Mouse (Mus musculus): Measurements from ENCODE around the gene Clic4.
A peak's percentile ranks its signal among the peaks of the same experiment; 100 is the strongest.

Clic4 gene

DNA sequence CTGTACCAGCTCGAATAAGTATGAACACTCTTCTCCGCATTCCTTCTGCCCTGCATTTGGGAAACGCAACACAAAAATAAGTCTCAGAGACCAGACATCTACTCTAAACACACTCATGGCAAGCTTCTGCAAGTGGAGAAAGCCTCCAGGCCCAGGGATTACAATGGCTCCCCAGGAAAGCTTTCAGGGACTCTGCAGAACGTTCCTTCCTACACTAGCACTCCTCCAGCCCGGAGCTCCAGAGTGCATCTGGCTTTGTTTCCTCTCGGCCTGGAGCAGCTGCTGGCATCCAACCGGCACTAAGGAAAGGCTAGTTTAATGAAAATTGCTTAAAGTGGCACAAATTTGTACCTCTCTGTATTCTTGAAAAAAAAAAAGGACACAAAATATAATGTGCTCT is 14.1 kb downstream of the Clic4 start:
- DNase-seq (ENCODE audit: low read depth, low spot score), result no peak

- DNase-seq (ENCODE audit: low read depth, low spot score), result no peak
These were observed 14.6 kb downstream of the Clic4 start for GRCm38 (mm10) chr4:135257881-135258476.

DNA sequence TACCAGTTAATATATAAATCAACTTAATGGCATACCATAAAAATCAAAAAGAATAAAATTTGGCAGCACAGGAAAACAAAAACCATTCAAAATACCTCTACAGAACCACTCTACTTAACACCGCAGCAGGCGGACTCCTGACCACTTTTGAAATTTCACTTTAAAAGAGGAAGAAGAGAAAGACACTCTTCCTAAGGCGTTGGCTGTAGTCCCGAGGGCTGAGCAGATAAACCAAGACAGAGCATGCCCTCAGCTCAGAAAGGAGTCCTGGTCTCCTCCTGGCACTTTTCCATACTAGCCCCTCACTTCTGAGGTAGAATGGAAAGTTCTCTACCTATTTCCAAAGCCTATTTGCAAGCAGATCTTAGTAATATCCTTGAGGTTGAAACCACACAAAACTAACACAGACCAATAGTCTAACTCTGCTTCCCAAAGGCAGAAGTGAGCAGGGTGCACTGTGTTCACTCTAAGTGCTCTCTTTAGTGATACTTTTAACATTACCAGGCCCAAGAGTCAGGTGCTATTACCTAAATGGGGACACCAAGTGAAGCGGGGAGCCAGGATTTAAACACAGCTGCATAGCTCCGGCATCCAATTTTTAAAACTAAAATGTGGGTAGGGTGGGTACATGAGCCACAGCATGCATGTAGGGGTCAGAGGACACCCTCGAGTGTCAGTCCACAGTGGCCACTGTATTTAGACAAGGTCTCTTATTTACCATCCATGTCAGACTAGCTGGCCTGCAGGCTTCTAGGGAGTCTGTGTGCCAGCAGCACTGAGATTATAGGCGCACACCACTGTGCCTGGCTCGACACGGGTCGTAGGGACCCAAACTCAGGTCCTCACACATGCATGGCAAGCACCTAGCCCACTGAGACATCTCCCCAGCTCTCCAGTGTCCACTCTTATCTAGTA is 15.8 kb downstream of the Clic4 start:
- DNase-seq (ENCODE audit: low read depth, low spot score), result no peak

- no peak for DNase-seq (ENCODE audit: low read depth, low spot score)
These were observed 17.8 kb downstream of the Clic4 start for GRCm38 (mm10) chr4:135254770-135255169.

GRCm38 (mm10) chr4:135254321-135254720 is 18.3 kb downstream of the Clic4 start:
- no peak for DNase-seq (ENCODE audit: low read depth, low spot score)

- DNase-seq (ENCODE audit: low read depth, low spot score), result no peak
These were observed 19.2 kb downstream of the Clic4 start for GRCm38 (mm10) chr4:135253239-135254039.

DNA sequence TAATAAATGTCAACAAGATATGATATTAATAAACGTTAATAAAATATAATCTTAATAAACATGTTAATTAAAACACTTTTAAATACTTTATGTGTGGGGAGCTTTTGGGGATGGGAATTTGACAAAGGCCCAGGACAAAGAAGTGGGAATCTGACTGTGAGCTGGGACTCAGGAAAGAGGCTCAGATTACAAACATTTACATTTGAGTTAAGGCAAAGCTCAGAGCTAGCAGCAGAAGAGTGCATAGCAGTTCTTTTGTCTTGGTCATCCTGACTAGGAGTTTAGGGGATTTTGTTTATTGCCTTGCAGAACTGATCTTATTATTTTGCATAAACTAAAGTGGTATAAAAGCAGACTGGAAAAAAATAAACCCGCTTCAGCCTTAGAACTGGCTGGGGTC is 20.8 kb downstream of the Clic4 start:
- DNase-seq (ENCODE audit: low read depth, low spot score), result no peak

- no peak for DNase-seq (ENCODE audit: low read depth, low spot score)
These were observed 24.2 kb downstream of the Clic4 start for GRCm38 (mm10) chr4:135248250-135249018.

- no peak for DNase-seq (ENCODE audit: low read depth, low spot score)
These were observed 25.5 kb downstream of the Clic4 start for GRCm38 (mm10) chr4:135246866-135247756.

DNA sequence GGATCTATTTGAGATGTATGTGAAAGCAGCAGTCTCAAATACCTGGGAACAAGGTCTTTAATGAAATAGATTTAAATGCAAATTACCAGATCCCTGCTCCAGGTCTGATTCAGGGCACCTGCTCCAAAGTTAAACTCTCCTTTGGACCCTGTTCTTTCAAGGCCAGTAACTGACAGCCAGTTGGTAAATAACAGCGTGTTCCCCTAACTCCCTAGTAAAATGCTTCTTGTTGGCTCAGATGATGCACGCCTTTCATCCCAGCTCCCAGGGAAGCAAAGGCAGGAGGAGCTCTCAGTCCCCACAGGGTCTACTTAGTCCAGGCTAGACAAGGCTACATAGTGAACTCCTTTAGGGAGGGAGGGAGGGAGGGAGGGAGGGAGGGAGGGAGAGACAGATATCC is 26.2 kb downstream of the Clic4 start:
- DNase-seq (ENCODE audit: low read depth, low spot score), result no peak

DNA sequence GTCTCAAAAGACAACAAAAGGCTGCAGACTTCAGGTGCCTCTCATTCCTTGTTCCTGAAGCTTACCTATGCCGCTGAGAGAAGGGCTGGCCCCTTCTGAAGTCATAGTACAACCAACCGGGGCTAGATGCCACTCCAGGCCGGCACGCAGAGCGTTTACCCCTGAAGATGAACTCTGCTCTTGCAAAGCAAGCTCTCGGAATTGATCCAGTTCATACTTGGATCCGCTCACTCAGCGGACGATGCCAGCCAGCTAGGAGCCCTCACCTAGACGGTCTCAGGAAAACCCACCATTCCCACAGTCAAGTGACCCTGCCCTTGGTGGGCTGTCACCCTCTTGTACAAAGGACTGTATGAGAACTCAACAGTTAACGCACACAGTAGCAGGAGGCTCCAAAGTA is 26.8 kb downstream of the Clic4 start:
- no peak for DNase-seq (ENCODE audit: low read depth, low spot score)

DNA sequence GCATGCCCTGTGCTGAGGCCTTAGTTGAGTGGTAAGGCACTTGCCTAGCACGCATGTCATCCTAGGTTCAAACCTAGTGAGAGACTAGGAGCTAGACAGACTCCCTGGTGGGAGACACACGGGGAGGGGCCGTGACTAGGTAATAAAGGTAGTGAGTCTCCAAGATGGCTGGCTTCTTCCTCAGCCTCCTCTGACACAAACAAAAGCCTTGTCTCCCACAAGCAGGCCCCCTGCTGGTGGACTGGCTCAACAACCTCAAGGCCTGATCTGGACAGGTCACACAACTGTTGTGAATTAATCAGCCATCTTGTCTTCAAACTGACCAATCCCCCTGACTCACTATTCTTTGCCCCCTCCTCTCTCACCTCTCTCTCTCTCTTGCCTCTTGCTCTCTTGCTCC is 28.3 kb downstream of the Clic4 start:
- peak; percentile 48 for DNase-seq (ENCODE audit: low read depth, low spot score)

DNA sequence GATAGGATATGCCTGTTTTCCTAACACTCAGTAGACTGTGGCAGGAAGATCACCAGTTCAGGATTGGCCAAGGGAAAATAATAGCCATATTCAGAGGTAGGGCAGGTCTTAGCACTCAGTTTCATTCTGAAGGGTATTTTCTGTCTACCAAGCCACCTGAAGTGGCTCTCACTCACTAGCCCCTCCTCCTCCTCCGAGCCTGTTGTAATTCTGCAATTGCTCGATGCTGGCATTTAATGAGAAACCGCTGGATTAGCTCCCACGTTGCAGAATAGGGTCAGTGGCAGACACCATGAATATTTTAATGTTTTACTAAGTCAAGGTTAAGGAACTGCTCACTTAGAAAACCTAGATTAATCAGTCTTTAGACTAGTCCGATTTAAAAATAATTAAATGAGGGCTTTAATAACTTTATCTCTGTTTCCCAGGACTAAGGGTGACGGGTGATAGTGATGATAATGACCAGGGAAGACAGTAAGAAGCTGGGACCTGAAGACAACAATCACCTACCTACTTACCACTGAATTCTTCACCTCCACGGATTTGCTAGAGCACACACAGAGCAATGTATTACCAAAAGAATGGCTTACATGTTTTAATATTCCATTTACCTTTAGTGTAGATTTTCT is 29.6 kb downstream of the Clic4 start:
- no peak for DNase-seq (ENCODE audit: low read depth, low spot score)

GRCm38 (mm10) chr4:135242383-135242782 is 30.2 kb downstream of the Clic4 start:
- DNase-seq (ENCODE audit: low read depth, low spot score), result no peak

DNA sequence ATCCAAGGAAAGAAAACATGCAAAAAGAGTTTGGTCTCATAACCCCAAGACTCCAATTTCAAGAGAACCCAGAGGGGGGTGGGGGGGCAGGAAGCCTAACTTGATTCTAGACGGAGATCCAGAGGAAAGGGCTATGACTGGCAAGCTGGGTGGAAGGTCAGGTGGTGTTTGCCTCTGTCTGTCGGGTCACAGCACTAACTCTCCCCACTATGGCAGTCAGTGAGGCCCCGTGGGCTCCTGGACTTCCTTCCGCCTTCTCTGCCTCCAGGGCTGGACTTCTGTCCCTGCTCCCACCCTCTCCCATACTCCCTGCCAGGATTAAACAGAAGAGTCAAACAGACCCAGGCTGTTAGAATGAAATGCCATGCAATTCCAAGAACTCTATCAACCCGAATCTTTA is 30.9 kb downstream of the Clic4 start:
- no peak for DNase-seq (ENCODE audit: low read depth, low spot score)

DNA sequence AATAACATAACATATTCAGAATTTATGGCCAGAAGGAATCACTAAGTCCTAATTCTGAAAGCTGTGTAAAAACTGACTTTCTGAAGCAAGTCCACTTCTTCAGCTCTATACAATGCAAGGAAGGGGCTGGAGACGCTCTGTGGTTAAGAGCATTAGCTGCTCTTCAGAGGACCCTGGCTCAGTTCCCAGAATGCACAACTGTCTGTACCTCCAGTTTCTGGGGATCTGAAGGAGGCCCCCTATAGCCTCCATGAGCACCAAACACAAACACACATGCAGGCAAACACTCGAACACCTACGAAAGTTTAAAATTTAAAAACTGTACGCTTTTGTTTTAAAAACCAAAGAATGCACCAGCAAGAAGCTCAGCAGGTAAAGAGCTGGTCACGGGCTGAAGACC is 31.5 kb downstream of the Clic4 start:
- no peak for DNase-seq (ENCODE audit: low read depth, low spot score)

- no peak for DNase-seq (ENCODE audit: low read depth, low spot score)
These were observed 32.3 kb downstream of the Clic4 start for GRCm38 (mm10) chr4:135240329-135240728.

DNA sequence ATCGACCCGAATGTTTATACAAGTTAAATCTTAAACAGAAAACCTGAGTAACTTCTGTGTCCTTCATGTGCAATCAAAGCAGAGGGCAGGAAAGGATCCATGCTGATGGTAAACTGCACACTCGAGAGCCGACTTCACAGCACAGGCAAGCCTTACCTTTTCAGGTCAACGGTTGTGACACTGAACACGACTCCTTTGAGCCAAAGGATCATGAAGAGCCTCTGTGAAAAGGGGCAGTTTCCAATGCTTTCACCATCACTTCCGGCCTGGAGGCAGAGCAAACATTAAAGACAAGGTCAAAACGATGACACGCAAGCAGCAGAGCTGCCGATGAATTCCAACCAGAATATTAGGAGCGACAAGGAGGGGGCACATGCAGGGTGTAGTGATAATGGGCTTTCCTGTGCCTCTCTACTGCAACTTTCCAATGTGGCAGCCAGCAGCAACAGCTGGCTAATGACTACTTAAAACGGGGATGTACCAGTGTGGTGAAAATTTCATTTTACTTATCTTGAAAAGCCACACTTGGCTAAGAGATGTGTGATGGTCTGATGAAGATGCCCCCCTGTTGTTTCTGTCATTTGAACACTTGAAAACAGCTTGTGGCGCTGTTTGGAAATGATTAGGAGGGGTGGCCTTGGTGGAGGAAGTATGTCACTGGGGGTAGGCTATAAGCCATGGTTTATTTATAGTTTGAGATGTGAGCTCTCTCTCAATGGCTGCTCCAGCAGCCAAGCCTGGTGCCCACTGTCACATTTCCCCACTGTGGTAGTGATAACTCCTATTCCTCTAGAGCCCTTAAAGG is 33.7 kb downstream of the Clic4 start:
- DNase-seq (ENCODE audit: low read depth, low spot score), result no peak

- DNase-seq (ENCODE audit: low read depth, low spot score), result no peak
These were observed 36.0 kb downstream of the Clic4 start for GRCm38 (mm10) chr4:135236658-135237057.

Data from WW6 (cell line).